Mouse (Mus musculus): ENCODE measurements at regions not wholly inside any gene's neighbourhood (a gene's known extent, or its start where the extent isn't known, plus 50 kb on each side); places are given as distances from the start of the nearest gene placed in this dataset.

DNA sequence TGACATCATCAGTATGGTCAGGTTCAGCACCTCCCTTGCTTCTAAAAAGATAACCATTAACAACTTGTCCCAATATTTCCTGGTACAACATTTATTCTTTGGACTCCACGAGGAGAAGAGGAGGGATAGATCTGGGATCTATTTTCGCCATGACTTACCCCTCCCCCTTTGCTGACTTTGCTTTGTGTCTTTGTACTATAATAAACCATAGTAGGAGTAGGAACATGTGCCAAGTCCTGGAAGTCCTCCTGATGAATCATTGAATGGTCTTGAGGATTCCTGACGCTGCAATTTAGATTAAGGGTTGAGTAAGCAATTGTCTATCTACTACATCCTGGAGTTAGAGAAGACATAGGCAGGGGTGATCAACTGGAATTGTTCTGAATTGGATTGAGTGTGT lies 71.2 kb downstream of the Rbm11 start:
- DNase-seq (ENCODE audit: low read depth): no peak

- no peak for DNase-seq (ENCODE audit: low read depth)
Measured at GRCm38 (mm10) chr16:75667589-75667988, 74.9 kb downstream of the Rbm11 start.

- no peak for DNase-seq (ENCODE audit: low read depth)
Measured at GRCm38 (mm10) chr16:75672112-75672511, 79.5 kb downstream of the Rbm11 start.

- DNase-seq (ENCODE audit: low read depth): peak; percentile 16
Measured at GRCm38 (mm10) chr16:75675871-75676270, 83.2 kb downstream of the Rbm11 start.

GRCm38 (mm10) chr16:75677180-75677579 lies 84.5 kb downstream of the Rbm11 start:
- DNase-seq (ENCODE audit: low read depth): no peak
